Mouse (Mus musculus): Measurements from ENCODE around the gene Dpf2.

DNA sequence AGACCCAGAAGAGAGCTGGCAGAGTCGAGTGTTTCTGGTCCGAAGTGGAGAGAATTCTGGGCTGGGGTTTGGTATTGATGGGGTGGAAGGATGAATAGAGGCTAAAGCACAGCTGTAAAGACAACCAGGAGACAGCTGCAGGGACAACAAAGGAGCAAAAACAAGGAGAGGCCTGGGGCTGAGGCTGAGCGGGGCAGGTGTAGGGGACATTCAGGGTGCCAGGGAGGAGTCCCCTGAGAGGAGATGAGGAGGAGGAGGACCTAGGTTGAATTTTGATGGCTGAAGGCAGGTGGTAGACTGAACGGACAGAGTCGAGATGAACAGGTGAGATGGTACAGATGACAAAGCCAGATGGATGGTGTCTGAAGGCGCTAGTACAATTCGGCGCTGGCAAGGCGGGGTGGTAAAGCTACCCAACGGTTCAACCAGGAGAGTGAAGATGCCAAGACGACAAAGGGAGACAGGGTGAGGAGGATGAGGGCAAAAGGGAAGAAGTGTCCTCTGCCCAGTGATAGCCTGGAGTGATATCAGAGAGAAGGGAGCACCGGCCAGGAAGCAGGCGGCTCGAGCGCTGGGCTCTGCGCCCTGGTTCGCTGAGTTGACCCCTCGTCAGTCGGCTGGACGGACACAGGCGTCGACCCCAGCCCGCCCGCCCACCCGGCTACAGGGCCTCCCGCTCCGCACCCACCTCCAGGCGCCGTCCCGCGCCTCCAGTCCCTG lies 19.4 kb downstream of the Dpf2 start:
- TF ChIP-seq SIN3A (IDR thresholded peaks at IDR 0.05; ENCODE audit: low read length), result no peak
- TF ChIP-seq CTCF (conservative IDR thresholded peaks at IDR 0.05 in 1 of 2, IDR thresholded peaks at IDR 0.05 in 1 of 2; ENCODE audit: low read depth in 2 of 2, low read length in 2 of 2), result no peak
- TF ChIP-seq POLR2AphosphoS2 (IDR thresholded peaks at IDR 0.05; ENCODE audit: low read depth, low read length), result no peak
- no peak for TF ChIP-seq NELFE (IDR thresholded peaks at IDR 0.05; ENCODE audit: low read depth, low read length)
- TF ChIP-seq MAX (IDR thresholded peaks at IDR 0.05; ENCODE audit: low read length), result no peak

Measured in CH12.LX (cell line).